ENCODE assay signal across 24 mouse cellular contexts in the genomic region with DNA sequence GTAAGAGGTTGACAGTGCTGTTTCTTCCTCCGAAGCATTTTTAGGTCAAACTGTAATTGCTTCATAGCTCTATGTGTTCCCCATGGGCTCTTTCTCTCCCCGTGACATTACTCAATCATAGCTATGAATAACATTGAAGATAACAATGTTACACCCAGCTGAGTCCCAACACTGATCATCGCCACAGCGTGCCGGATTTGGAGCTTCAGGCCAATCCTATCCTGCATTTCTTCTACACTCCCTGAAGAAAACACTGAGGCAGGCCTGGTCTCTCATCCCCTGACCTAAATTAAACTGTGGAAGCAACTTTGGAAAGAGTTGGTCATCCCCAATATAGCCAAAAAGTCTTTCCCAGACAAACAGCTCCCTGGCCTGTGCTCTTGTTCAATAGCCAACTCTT.
DNase-seq lines count a peak whose midpoint lies in the region; ATAC-seq and TF ChIP-seq lines count a peak whose summit lies in the region.
"Had no signal": no experiment of that assay in that cellular context is flagged by ENCODE, and none has a peak within 500 bp of the region (broad histone marks: within the 10 kb centered on the region; RNA-seq: fewer than 3 reads in every experiment).

No protein-coding gene starts in this region.

- H3K27me3 ChIP-seq in heart, embryonic 10.5 days (ENCODE audit: insufficient read depth, poor library complexity, severe bottlenecking) = no peaks in the 10 kb centered on the region
- H3K27me3 ChIP-seq in midbrain, postnatal 0 days (ENCODE audit: insufficient read depth, low read length) = no peaks in the 10 kb centered on the region
- H3K27me3 ChIP-seq: embryonic facial prominence, embryonic 12.5 days; forebrain, embryonic 13.5 days; hindbrain, embryonic 13.5 days; intestine, embryonic 15.5 days; neural tube, embryonic 13.5 days had no signal

- H3K4me1 ChIP-seq in heart, embryonic 10.5 days = no peaks in the 10 kb centered on the region
- H3K4me1 ChIP-seq in midbrain, postnatal 0 days (ENCODE audit: insufficient read depth, low read length) = no peaks in the 10 kb centered on the region
- H3K4me1 ChIP-seq: embryonic facial prominence, embryonic 12.5 days; forebrain, embryonic 13.5 days; intestine, embryonic 15.5 days; limb, embryonic 10.5 days had no signal

- H3K4me2 ChIP-seq in midbrain, postnatal 0 days (ENCODE audit: low read depth, low read length, poor library complexity, severe bottlenecking) = no peak overlapping the region
- H3K4me2 ChIP-seq: embryonic facial prominence, embryonic 12.5 days; forebrain, embryonic 13.5 days; hindbrain, embryonic 13.5 days; intestine, embryonic 15.5 days; midbrain, embryonic 12.5 days; neural tube, embryonic 13.5 days had no signal

- H3K9me3 ChIP-seq in heart, embryonic 10.5 days = no peaks in the 10 kb centered on the region
- H3K9me3 ChIP-seq in midbrain, postnatal 0 days (ENCODE audit: low read length) = no peaks in the 10 kb centered on the region
- H3K9me3 ChIP-seq: embryonic facial prominence, embryonic 12.5 days; forebrain, embryonic 13.5 days; hindbrain, embryonic 13.5 days; intestine, embryonic 15.5 days; limb, embryonic 10.5 days; midbrain, embryonic 12.5 days; neural tube, embryonic 13.5 days had no signal

- no peak overlapping the region for H3K4me3 ChIP-seq in heart, embryonic 10.5 days
- no peak overlapping the region for H3K4me3 ChIP-seq in gastrocnemius, adult 2 months
- H3K4me3 ChIP-seq in midbrain, postnatal 0 days (ENCODE audit: low read depth, low read length) = no peak overlapping the region
- H3K4me3 ChIP-seq: embryonic facial prominence, embryonic 12.5 days; erythroblast, embryonic 14.5 days; forebrain, embryonic 13.5 days; hindbrain, embryonic 13.5 days; intestine, embryonic 15.5 days; left cerebral cortex, adult 2 months; limb, embryonic 10.5 days; midbrain, embryonic 12.5 days; neural tube, embryonic 13.5 days had no signal

- DNase-seq in heart, adult 11 months = peak; percentile 97
- no peak for DNase-seq in heart, embryonic 10.5 days (ENCODE audit: low spot score)
- peak; percentile 56 for DNase-seq in gastrocnemius, adult 2 months
- peak; percentile 67 for DNase-seq in heart, adult 8-10 months (ENCODE audit: low spot score)
- peak; percentile 22 for DNase-seq in heart, postnatal 4 days
- no peak for DNase-seq in midbrain, postnatal 0 days (ENCODE audit: low spot score)
- no peak for DNase-seq in right cerebral cortex, postnatal 14 days
- DNase-seq: adrenal gland, postnatal 10 days; cerebellum, adult 11 months; cerebellum, postnatal 10 days; kidney, adult 9 months; kidney, postnatal 36 days; liver, postnatal 0 days; spleen, adult 18-20 months; thymus, postnatal 36 days had no signal

- intact Hi-C loops in gastrocnemius, adult 2 months (cut with DNase I) = no loop called here

- WGBS in heart, embryonic 10.5 days = 83% methylated on average over 5 of the region's 5 CpGs
- 76% methylated on average over 5 of the region's 5 CpGs for WGBS in midbrain, postnatal 0 days

- H3K9ac ChIP-seq in midbrain, postnatal 0 days (replicated peaks; ENCODE audit: low read length, poor library complexity, severe bottlenecking) = no peak overlapping the region
- H3K9ac ChIP-seq: embryonic facial prominence, embryonic 12.5 days; forebrain, embryonic 13.5 days; hindbrain, embryonic 13.5 days; intestine, embryonic 15.5 days; liver, postnatal 0 days; midbrain, embryonic 12.5 days; neural tube, embryonic 13.5 days had no signal

- TF ChIP-seq CTCF in gastrocnemius, adult 2 months (IDR thresholded peaks at IDR 0.05) = no peak
- no peak for TF ChIP-seq CTCF in midbrain, postnatal 0 days (IDR thresholded peaks at IDR 0.05)

- ATAC-seq in midbrain, postnatal 0 days (ENCODE audit: low FRiP score) = no peak
- ATAC-seq: forebrain, embryonic 13.5 days; intestine, embryonic 15.5 days; liver, postnatal 0 days had no signal

- no peak overlapping the region for H3K27ac ChIP-seq in heart, embryonic 10.5 days
- H3K27ac ChIP-seq in gastrocnemius, adult 2 months = peak overlapping the region; percentile 63
- no peak overlapping the region for H3K27ac ChIP-seq in midbrain, postnatal 0 days (ENCODE audit: low read depth, low read length)
- H3K27ac ChIP-seq: embryonic facial prominence, embryonic 12.5 days; forebrain, embryonic 13.5 days; hindbrain, embryonic 13.5 days; intestine, embryonic 15.5 days; left cerebral cortex, adult 2 months; limb, embryonic 10.5 days; midbrain, embryonic 12.5 days; neural tube, embryonic 13.5 days had no signal

- H3K36me3 ChIP-seq in heart, embryonic 10.5 days = no peaks in the 10 kb centered on the region
- no peaks in the 10 kb centered on the region for H3K36me3 ChIP-seq in midbrain, postnatal 0 days (ENCODE audit: insufficient read depth, low read length)
- H3K36me3 ChIP-seq: embryonic facial prominence, embryonic 12.5 days; hindbrain, embryonic 13.5 days; intestine, embryonic 15.5 days; limb, embryonic 10.5 days; midbrain, embryonic 12.5 days; neural tube, embryonic 13.5 days had no signal

Comparison
In these comparisons a context has a peak if more than half of its experiments do, and no peak if none do; other contexts are left out.
1. DNase-seq: peak in heart, adult 11 months (single experiment), gastrocnemius, adult 2 months (single experiment), heart, adult 8-10 months (single experiment) and heart, postnatal 4 days (single experiment); none in heart, embryonic 10.5 days (single experiment), midbrain, postnatal 0 days (single experiment) and right cerebral cortex, postnatal 14 days (single experiment).